Mouse (Mus musculus): Measurements from ENCODE around the gene Slc39a11. TPM values are rescaled to one million over a fixed set of nuclear protein-coding genes. Genes with fewer than 3 reads are reported as not detected.

Gene Slc39a11
- polyA plus RNA-seq, 1 experiment from 2014 or later, result 24.5 TPM

DNA sequence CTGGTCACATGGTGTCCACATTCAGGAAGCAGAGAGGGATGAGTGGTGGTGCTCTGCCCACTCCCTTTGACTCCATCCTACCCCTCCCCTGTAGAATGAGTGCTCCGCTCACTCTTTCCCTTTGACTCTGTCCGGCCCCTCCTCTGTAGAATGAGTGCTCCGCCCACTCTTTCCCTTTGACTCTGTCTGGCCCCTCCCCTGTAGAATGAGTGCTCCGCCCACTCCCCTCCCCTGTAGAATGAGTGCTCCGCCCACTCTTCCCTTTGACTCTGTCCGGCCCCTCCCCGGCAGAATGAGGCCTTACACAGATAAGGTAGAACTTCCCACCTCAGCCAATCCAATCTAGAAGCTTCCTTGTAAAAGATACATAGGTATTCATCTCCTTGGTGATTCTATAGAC lies 137.7 kb downstream of the Slc39a11 start:
- no peak for ATAC-seq (ENCODE audit: borderline replicate concordance, extremely low read depth, low FRiP score, low TSS enrichment)
- Histone ChIP-seq H3K9ac (no peak overlapping the region), H3K27me3 (no peaks in the 10 kb centered on the region), H3K4me1 (no peaks in the 10 kb centered on the region), H3K4me3 (no peak overlapping the region), H3K9me3 (no peaks in the 10 kb centered on the region), H3K36me3 (no peaks in the 10 kb centered on the region), H3K4me2 (no peak overlapping the region), H3K27ac (no peak overlapping the region)
- WGBS, result 86% methylated on average over 7 of the region's 7 CpGs

DNA sequence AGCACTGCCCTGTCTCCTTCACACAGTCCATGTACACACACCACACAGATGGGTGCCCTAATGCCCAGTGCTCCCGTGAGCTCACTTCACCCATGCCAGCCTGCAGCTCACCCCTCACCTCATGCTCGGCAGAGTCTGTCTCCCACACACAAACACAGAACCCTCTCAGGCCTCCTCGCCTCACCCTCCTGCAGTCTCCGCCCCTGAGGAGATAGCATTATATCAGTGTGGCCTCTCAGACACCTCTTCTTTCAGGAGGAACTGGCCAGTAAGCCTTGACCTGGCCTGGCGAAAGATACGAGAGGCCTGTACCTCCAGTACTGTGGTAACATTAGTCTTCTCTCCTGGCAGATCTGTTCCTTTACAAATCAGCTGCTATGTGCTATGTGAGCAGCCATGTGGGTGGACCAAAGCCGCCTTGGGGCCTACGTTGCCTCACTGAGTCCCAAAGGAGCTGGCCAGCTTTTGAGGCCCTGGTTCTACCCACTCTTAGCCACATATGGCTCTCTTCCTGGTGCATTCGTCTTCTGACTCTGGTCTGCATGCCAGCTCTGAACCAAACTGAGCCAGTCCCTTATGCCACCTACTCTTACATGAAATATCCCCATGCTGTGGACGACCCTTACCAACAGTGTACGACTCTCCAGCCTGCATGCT lies 138.8 kb downstream of the Slc39a11 start:
- Histone ChIP-seq H3K27me3 (no peaks in the 10 kb centered on the region), H3K4me2 (no peak overlapping the region), H3K27ac (no peak overlapping the region), H3K4me3 (no peak overlapping the region), H3K9ac (no peak overlapping the region), H3K36me3 (no peaks in the 10 kb centered on the region), H3K9me3 (no peaks in the 10 kb centered on the region), H3K4me1 (no peaks in the 10 kb centered on the region)
- no peak for ATAC-seq (ENCODE audit: borderline replicate concordance, extremely low read depth, low FRiP score, low TSS enrichment)
- 72% methylated on average over 11 of the region's 11 CpGs for WGBS

DNA sequence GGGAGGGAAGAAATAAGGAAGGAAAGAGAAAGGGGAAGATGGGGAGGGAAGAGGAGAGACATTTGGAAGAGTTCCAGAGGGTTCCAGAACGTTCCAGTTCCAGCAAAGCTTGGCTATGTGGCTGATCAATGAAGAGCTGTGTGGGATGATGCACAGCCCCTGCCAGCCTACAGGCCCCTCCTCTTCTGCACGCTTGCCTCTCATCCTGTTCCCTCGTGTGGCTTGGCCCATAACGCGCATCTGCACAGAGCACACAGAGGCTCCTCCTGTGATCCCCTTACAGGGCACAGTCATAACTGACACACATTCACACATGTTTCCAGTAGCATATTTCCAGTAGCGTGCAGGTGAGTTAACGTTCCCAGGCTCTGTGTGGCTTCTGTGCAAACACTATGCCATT lies 139.6 kb downstream of the Slc39a11 start:
- WGBS, result 52% methylated on average over 7 of the region's 7 CpGs
- no peaks in the 10 kb centered on the region for H3K27me3 ChIP-seq
- H3K9ac ChIP-seq, result no peak overlapping the region
- H3K36me3 ChIP-seq, result no peaks in the 10 kb centered on the region
- H3K27ac ChIP-seq, result no peak overlapping the region
- no peak overlapping the region for H3K4me3 ChIP-seq
- no peaks in the 10 kb centered on the region for H3K9me3 ChIP-seq
- H3K4me2 ChIP-seq, result no peak overlapping the region
- no peak for ATAC-seq (ENCODE audit: borderline replicate concordance, extremely low read depth, low FRiP score, low TSS enrichment)
- no peaks in the 10 kb centered on the region for H3K4me1 ChIP-seq

DNA sequence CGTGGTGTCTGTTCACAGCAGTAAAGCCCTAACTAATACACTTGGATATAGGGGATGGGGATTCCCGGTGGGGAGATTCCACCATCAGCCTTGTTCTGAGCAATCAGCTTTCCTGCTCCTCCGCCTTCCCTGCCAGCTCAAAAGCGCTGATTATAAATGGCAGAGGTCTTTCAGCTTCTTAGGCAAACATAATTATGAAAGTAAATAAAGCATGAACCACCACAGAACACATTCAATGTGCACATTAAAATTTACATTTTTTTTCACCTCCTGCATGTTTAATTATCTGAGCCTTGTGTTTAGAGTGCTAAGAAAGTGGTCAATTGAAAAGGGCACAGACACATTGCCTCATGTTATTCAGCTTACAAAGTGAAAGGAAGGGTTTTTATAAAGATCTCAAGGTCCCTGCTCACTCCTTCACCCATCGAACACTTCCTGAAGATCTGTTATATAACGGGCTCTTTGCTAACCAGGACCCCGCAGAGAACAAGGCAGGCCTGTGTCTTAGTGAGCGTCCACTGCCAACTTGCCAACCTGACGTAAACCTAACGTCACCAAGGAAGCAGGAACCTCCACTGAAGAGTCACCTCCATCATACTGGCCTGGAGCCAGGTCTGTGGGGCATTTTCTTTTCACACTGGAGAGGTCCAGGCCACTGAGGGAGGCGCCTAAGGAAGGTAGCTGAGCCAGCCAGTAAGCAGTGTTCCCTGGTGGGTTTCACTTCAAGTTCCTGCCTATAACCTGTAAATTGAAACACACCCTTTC lies 142.0 kb downstream of the Slc39a11 start:
- H3K4me1 ChIP-seq, result no peaks in the 10 kb centered on the region
- H3K27ac ChIP-seq, result 0 out of 2 replicates have a peak overlapping the region, but pooled peaks have one; percentile 30
- WGBS, result 60% methylated on average over 11 of the region's 11 CpGs
- H3K4me2 ChIP-seq, result no peak overlapping the region
- H3K9ac ChIP-seq, result no peak overlapping the region
- H3K4me3 ChIP-seq, result no peak overlapping the region
- H3K36me3 ChIP-seq, result no peaks in the 10 kb centered on the region
- H3K27me3 ChIP-seq, result no peaks in the 10 kb centered on the region
- no peaks in the 10 kb centered on the region for H3K9me3 ChIP-seq
- no peak for ATAC-seq (ENCODE audit: borderline replicate concordance, extremely low read depth, low FRiP score, low TSS enrichment)

DNA sequence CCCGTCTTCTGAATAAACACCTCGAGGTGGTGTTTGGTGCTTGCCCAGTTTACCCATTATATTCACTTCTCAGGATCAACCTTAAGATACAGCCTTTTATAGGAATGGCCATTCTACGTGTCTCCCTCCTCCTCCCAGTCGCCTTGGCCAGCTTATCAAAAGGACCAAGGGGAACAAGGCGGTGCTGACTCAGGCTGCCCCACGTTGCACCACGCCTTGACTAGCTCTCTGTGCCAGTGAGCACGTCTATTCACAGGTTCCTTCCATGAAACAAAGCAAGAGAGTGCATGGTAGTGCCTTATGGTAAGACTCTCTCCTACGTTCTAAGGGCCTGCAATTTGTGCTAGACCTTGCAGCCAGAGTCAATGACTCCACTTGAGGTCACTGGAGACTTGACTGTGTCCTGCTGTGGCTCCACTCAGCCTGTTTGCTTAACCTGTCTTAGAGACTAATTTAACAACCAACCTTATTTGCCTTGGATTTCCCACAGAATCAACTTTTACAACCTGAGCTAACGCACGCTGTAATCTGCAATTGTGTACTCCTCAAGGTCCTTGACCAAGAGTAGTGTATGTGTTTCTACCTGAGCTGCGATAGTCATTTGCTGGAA lies 144.2 kb downstream of the Slc39a11 start:
- Histone ChIP-seq H3K9me3 (no peaks in the 10 kb centered on the region), H3K9ac (no peak overlapping the region), H3K27ac (no peak overlapping the region), H3K36me3 (no peaks in the 10 kb centered on the region), H3K27me3 (no peaks in the 10 kb centered on the region), H3K4me1 (no peaks in the 10 kb centered on the region), H3K4me3 (no peak overlapping the region), H3K4me2 (no peak overlapping the region)
- no peak for ATAC-seq (ENCODE audit: borderline replicate concordance, extremely low read depth, low FRiP score, low TSS enrichment)
- WGBS, result 70% methylated on average over 12 of the region's 12 CpGs

DNA sequence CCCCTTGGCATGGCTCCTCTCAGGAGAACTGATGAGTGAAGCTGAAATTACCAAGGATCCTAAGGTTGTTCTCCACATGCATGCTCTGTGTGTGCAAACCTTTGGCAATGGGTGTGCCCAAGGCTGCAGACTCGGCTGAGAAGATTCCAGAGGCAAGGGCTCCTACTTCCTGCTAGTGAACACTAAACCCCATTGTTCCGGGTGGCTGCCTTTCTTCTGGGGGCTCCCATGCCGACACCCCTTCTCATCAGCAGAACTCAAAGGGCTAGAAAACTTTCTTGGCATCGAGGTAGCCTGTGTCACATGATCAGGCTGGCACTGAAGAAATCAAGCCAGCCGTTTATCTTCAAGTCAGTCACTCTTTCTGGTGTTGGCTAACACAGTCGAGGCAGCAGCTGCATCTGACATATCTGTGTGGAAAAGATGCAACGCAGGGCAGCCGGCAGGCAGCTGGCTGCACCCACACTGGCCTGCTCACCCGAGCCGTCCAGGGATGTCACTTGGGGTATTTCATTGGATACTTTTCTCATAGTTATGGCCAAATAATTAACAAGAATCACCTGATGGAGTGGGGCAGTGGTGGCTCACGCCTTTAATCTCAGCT lies 145.3 kb downstream of the Slc39a11 start:
- H3K27ac ChIP-seq, result no peak overlapping the region
- no peak overlapping the region for H3K9ac ChIP-seq
- no peaks in the 10 kb centered on the region for H3K36me3 ChIP-seq
- no peaks in the 10 kb centered on the region for H3K9me3 ChIP-seq
- 46% methylated on average over 11 of the region's 11 CpGs for WGBS
- ATAC-seq (ENCODE audit: borderline replicate concordance, extremely low read depth, low FRiP score, low TSS enrichment), result no peak
- H3K4me2 ChIP-seq, result no peak overlapping the region
- H3K27me3 ChIP-seq, result no peaks in the 10 kb centered on the region
- H3K4me3 ChIP-seq, result no peak overlapping the region
- no peaks in the 10 kb centered on the region for H3K4me1 ChIP-seq

DNA sequence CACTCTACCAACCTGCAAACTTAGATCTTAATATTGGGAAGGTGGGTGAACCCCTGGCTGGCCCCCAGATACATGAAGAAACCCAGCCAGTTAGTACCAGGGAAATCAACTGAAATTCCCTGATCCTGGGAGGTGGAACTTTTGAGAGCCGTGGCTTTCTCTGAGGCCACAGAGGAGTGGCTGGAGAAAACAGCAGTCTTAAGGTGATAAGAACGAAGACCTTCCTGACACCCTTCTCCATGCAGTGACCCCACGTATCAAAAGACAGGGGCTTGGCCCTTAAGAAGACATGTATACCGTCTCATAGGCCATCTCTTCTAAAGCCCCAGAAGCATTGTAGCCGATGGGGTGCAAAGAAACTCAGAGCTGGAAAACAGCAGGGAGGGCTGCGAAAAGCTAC lies 146.9 kb downstream of the Slc39a11 start:
- ATAC-seq (ENCODE audit: borderline replicate concordance, extremely low read depth, low FRiP score, low TSS enrichment), result no peak
- WGBS, result 63% methylated on average over 6 of the region's 6 CpGs
- H3K27me3 ChIP-seq, result no peaks in the 10 kb centered on the region

DNA sequence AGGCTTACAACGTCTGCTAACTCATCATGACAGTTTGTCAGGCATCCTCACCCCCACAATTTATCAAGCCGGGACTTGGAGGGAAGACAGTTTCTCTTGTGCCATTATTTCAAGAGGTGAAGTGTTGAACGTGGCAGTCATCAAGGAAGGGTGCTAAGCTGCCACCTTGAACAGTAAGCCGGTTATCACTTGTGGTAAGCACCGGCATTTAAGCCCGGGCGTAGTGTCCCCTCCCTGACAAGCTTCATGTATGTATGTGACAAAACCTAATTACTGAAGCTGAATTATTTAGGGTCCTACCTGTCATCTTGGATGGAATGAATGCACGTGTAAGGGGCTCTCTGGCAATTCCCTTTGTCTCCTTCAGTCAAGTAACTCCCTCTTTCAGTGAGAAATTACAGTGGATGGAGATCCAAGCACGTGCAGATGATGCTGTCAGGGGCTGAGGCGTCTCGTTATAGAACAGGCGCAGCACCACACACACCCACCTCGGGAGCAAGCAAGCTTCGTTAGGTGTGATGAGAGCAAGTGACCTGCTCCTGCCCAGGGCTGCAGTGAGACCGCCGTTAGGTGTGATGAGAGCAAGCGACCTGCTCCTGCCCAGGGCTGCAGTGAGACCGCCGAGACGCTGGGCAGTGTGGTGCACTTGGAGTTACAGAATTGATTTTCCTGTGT lies 149.1 kb downstream of the Slc39a11 start:
- Histone ChIP-seq H3K9me3 (no peaks in the 10 kb centered on the region), H3K36me3 (no peaks in the 10 kb centered on the region), H3K27ac (no peak overlapping the region), H3K4me3 (no peak overlapping the region), H3K27me3 (no peaks in the 10 kb centered on the region), H3K4me1 (no peaks in the 10 kb centered on the region), H3K9ac (no peak overlapping the region), H3K4me2 (no peak overlapping the region)
- ATAC-seq (ENCODE audit: borderline replicate concordance, extremely low read depth, low FRiP score, low TSS enrichment), result no peak
- whole genome bisulfite sequencing, result 66% methylated on average over 20 of the region's 20 CpGs

More for the DNA sequence above, 146.9 kb downstream of the Slc39a11 start:
- H3K9me3 ChIP-seq, result no peaks in the 10 kb centered on the region
- no peak overlapping the region for H3K27ac ChIP-seq
- H3K4me1 ChIP-seq, result no peaks in the 10 kb centered on the region
- no peak overlapping the region for H3K4me2 ChIP-seq
- no peak overlapping the region for H3K4me3 ChIP-seq
- no peak overlapping the region for H3K9ac ChIP-seq
- no peaks in the 10 kb centered on the region for H3K36me3 ChIP-seq

DNA sequence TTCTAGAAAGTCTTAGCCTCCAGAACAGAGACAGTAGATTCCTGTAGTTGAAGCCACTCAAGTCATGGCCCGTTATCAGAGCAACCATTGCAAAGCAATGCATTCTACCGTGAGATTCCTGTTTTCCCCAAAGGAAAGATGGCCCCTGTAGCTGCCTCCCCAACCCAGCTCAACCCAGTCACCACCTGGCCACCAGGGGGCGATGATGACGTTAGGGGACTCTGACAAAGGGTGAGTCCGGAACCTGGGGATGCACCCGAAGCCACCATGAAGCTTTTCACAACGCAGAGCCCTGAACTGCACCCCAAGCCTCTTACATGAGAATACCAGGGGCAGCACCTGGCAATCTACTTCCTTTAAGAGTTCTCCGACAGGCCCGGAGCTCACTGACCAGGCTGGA lies 151.0 kb downstream of the Slc39a11 start:
- Histone ChIP-seq H3K4me1 (no peaks in the 10 kb centered on the region), H3K4me2 (no peak overlapping the region), H3K27me3 (no peaks in the 10 kb centered on the region), H3K9me3 (no peaks in the 10 kb centered on the region), H3K27ac (no peak overlapping the region), H3K36me3 (no peaks in the 10 kb centered on the region), H3K4me3 (no peak overlapping the region), H3K9ac (no peak overlapping the region)
- ATAC-seq (ENCODE audit: borderline replicate concordance, extremely low read depth, low FRiP score, low TSS enrichment), result no peak
- WGBS, result 60% methylated on average over 9 of the region's 9 CpGs

DNA sequence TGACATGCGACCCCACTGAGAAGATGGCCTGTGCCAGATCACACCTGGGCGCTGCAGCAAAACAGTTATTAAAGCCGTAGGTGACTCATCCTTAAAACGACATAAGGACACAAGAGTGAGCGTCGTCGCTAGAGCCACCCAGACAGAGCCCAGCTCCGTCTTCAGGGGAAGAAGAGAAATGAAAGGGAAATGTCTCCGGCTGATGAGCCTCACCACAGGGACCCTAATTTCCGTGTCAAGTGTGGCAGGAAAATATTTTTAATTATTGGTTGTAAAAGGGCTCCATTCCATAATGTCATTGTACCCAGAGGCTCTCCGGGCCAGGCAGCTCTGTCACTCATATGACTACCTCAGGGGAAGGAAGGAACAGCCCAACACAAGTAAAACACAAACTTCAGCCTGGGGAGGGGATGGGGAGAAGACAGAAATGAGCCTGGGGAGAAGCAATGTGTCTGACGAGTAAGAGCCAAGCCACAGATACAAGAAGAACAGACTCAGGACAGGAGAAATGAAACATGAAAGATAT lies 155.8 kb downstream of the Slc39a11 start:
- H3K4me2 ChIP-seq, result no peak overlapping the region
- H3K4me1 ChIP-seq, result no peaks in the 10 kb centered on the region
- no peaks in the 10 kb centered on the region for H3K9me3 ChIP-seq
- WGBS, result 82% methylated on average over 12 of the region's 12 CpGs
- H3K9ac ChIP-seq, result no peak overlapping the region
- no peak for ATAC-seq (ENCODE audit: borderline replicate concordance, extremely low read depth, low FRiP score, low TSS enrichment)
- H3K27ac ChIP-seq, result no peak overlapping the region
- no peaks in the 10 kb centered on the region for H3K36me3 ChIP-seq
- no peaks in the 10 kb centered on the region for H3K27me3 ChIP-seq
- H3K4me3 ChIP-seq, result no peak overlapping the region

Data from lung, embryonic 15.5 days (tissue).